ENCODE assay signal across 23 mouse cellular contexts in the genomic region with DNA sequence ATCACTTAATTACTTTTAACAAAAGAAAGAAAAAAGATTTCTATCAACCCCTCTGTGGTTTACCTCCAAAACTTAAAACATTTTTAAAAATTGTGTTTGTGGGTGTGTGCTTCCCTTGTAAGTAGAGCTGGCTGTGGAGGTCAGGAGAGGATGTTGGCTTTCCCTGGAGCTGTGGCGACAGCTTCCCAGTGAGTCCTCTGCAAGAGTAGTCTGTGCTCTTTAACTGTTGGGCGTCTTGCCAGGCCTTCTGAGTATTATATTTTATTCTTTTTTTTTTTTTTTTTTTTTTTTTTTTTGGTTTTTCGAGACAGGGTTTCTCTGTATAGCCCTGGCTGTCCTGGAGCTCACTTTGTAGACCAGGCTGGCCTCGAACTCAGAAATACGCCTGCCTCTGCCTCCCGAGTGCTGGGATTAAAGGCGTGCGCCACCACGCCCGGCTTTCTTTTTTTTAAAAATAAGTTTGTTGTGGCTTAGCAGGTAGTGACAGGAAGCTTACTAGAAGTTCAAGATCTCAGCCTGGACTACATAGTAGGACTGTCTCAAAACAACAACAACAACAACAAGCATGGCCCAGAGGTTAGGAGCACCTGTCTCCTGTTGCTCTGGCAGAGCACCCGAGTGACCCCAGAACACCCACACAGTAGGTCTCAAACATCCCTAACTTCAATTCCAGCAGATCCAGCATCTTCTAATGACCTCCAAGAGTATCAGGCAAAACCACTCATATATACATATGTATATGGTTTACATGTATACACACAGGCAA. TPM values are rescaled to one million over a fixed set of nuclear protein-coding genes. Genes with fewer than 3 reads are reported as not detected.
DNase-seq lines count a peak whose midpoint lies in the region; ATAC-seq lines count a peak whose summit lies in the region.
"Had no signal": no experiment of that assay in that cellular context is flagged by ENCODE, and none has a peak within 500 bp of the region (broad histone marks: within the 10 kb centered on the region; RNA-seq: fewer than 3 reads in every experiment).

No protein-coding gene starts in this region.

- ATAC-seq in kidney, embryonic 16.5 days (ENCODE audit: low FRiP score, low TSS enrichment) = no peak
- ATAC-seq in cerebellum, adult (ENCODE audit: insufficient number of reproducible peaks, low FRiP score, low TSS enrichment) = no peak
- ATAC-seq: intestine, embryonic 16.5 days had no signal

- WGBS in kidney, embryonic 16.5 days = 80% methylated on average over 9 of the region's 11 CpGs

- H3K27ac ChIP-seq in kidney, embryonic 16.5 days (ENCODE audit: low read length) = no peak overlapping the region
- H3K27ac ChIP-seq: forebrain, embryonic 12.5 days; hindbrain, embryonic 15.5 days; limb, embryonic 13.5 days; liver, embryonic 14.5 days had no signal

- H3K9ac ChIP-seq in kidney, embryonic 16.5 days (replicated peaks; ENCODE audit: low read length) = no peak overlapping the region
- H3K9ac ChIP-seq: forebrain, embryonic 12.5 days; heart, embryonic 12.5 days; hindbrain, embryonic 15.5 days; limb, embryonic 13.5 days; liver, embryonic 14.5 days had no signal

- DNase-seq in adrenal gland, postnatal 14 days = peak; percentile 73
- DNase-seq in adrenal gland, postnatal 25 days = no peak
- DNase-seq in kidney, postnatal 14 days = peak; percentile 60
- peak; percentile 22 for DNase-seq in right cerebral cortex, postnatal 4 days
- no peak for DNase-seq in right cerebral cortex, adult 18-20 months
- no peak for DNase-seq in thymus, postnatal 36 days
- DNase-seq: cerebellum, adult 11 months; embryo, embryonic 11 days; gastrocnemius, postnatal 36 days; layer of hippocampus, adult 9-11 months; midbrain, embryonic 14.5 days; retina, postnatal 1 day; thymus, adult 18-20 months had no signal

- no peaks in the 10 kb centered on the region for H3K9me3 ChIP-seq in kidney, embryonic 16.5 days (ENCODE audit: low read length)
- H3K9me3 ChIP-seq: forebrain, embryonic 12.5 days; heart, embryonic 12.5 days; hindbrain, embryonic 15.5 days; limb, embryonic 13.5 days had no signal

- H3K36me3 ChIP-seq in kidney, embryonic 16.5 days (ENCODE audit: insufficient read depth, low read length) = no peaks in the 10 kb centered on the region
- H3K36me3 ChIP-seq: forebrain, embryonic 12.5 days; heart, embryonic 12.5 days; hindbrain, embryonic 15.5 days; limb, embryonic 13.5 days had no signal

- H3K4me1 ChIP-seq in kidney, embryonic 16.5 days (ENCODE audit: insufficient read depth, low read length) = peaks cover 37% of the 10 kb centered on the region
- H3K4me1 ChIP-seq: hindbrain, embryonic 15.5 days had no signal

- no peaks in the 10 kb centered on the region for H3K27me3 ChIP-seq in kidney, embryonic 16.5 days (ENCODE audit: insufficient read depth, low read length)
- H3K27me3 ChIP-seq: forebrain, embryonic 12.5 days; heart, embryonic 12.5 days; hindbrain, embryonic 15.5 days; limb, embryonic 13.5 days had no signal

- no peak overlapping the region for H3K4me2 ChIP-seq in kidney, embryonic 16.5 days (replicated peaks; ENCODE audit: low read depth, low read length)
- H3K4me2 ChIP-seq: forebrain, embryonic 12.5 days; heart, embryonic 12.5 days; hindbrain, embryonic 15.5 days; limb, embryonic 13.5 days had no signal

- H3K4me3 ChIP-seq in kidney, embryonic 16.5 days (ENCODE audit: low read length) = no peak overlapping the region
- H3K4me3 ChIP-seq: forebrain, embryonic 12.5 days; heart, embryonic 12.5 days; hindbrain, embryonic 15.5 days; limb, embryonic 13.5 days had no signal

RNA-seq across cellular contexts. Expression of a gene that starts 15.2 kb away (rescaled TPM):
- 25.0 and 26.2 TPM in 2 replicates for total RNA-seq in adrenal gland, postnatal 14 days (2021)
- 30.2 and 31.2 TPM in 2 replicates for total RNA-seq in adrenal gland, postnatal 25 days (2021)
- 14.8 and 18.2 TPM in 2 replicates for polyA plus RNA-seq in kidney, embryonic 16.5 days (2015; fragmentation: Nextera tagmentation; extraction: Ambion mirVana)

RNA-seq across cellular contexts. Expression of a gene that starts 38.9 kb away (rescaled TPM):
- 260 and 305 TPM in 2 replicates for total RNA-seq in adrenal gland, postnatal 14 days (2021)
- 570 and 647 TPM in 2 replicates for total RNA-seq in adrenal gland, postnatal 25 days (2021)
- polyA plus RNA-seq in kidney, embryonic 16.5 days (2015; fragmentation: Nextera tagmentation; extraction: Ambion mirVana) = 138 and 144 TPM in 2 replicates

RNA-seq across cellular contexts. Expression of a gene that starts 46.1 kb away (rescaled TPM):
- not detected in 2 replicates for total RNA-seq in adrenal gland, postnatal 14 days (2021)
- total RNA-seq in adrenal gland, postnatal 25 days (2021) = not detected in 2 replicates
- 25.3 and 27.7 TPM in 2 replicates for polyA plus RNA-seq in kidney, embryonic 16.5 days (2015; fragmentation: Nextera tagmentation; extraction: Ambion mirVana)
- total RNA-seq: gastrocnemius, postnatal 36 days; heart, postnatal 25 days; left cerebral cortex, postnatal 10 days had no signal
- polyA plus RNA-seq: forebrain, embryonic 12.5 days; heart, embryonic 12.5 days; hindbrain, embryonic 15.5 days; limb, embryonic 13.5 days; midbrain, embryonic 14.5 days had no signal

RNA-seq across cellular contexts. Expression of a gene that starts 54.8 kb away (rescaled TPM):
- total RNA-seq in adrenal gland, postnatal 14 days (2021) = 40.1 and 50.2 TPM in 2 replicates
- total RNA-seq in adrenal gland, postnatal 25 days (2021) = 44.8 and 45.7 TPM in 2 replicates
- 82.5 and 87.3 TPM in 2 replicates for polyA plus RNA-seq in kidney, embryonic 16.5 days (2015; fragmentation: Nextera tagmentation; extraction: Ambion mirVana)

RNA-seq across cellular contexts. Expression of a gene that starts 55.0 kb away (rescaled TPM):
- 29.4 and 30.3 TPM in 2 replicates for total RNA-seq in adrenal gland, postnatal 14 days (2021)
- total RNA-seq in adrenal gland, postnatal 25 days (2021) = 47.9 and 48.6 TPM in 2 replicates
- 35.0 and 35.6 TPM in 2 replicates for polyA plus RNA-seq in kidney, embryonic 16.5 days (2015; fragmentation: Nextera tagmentation; extraction: Ambion mirVana)

Comparison
In these comparisons a context has a peak if more than half of its experiments do, and no peak if none do; other contexts are left out.
1. DNase-seq: peak in adrenal gland, postnatal 14 days (single experiment), kidney, postnatal 14 days (single experiment) and right cerebral cortex, postnatal 4 days (single experiment); none in adrenal gland, postnatal 25 days (single experiment), right cerebral cortex, adult 18-20 months (single experiment) and thymus, postnatal 36 days (0 of 2).